Comparison of ENCODE assay signal across 11 mouse cellular contexts in the genomic region with DNA sequence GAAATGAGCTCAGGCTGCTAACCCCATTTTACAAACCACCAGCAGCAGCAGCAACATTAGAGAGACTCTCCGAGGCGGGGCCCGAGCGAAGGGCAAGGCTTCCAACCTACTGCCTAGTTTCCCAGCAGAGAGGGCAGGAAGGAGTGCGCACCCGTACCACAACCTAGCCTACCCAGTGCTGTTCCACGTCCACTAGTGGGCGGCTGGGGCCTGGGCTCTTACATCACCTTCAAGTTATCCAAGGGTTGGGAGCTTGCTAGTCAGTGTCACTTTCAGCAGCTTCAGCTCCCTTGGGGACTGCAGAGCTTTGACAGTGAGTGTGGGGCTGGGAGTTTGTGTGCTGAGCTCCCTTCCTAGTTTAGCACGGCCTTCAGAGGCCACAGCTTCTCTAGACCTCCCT. TPM values are rescaled to one million over a fixed set of nuclear protein-coding genes. Genes with fewer than 3 reads are reported as not detected.
A peak's percentile ranks its signal among the peaks of the same experiment; 100 is the strongest.
DNase-seq lines count a peak whose midpoint lies in the region; ATAC-seq lines count a peak whose summit lies in the region.
"Had no signal": no experiment of that assay in that cellular context is flagged by ENCODE, and none has a peak within 500 bp of the region (broad histone marks: within the 10 kb centered on the region; RNA-seq: fewer than 3 reads in every experiment).

No protein-coding gene starts in this region.

- WGBS in hindbrain, embryonic 15.5 days = 74% methylated on average over 9 of the region's 9 CpGs
- WGBS in hindbrain, embryonic 13.5 days = 91% methylated on average over 9 of the region's 9 CpGs
- WGBS in liver, embryonic 13.5 days (ENCODE audit: insufficient replicate concordance) = 27% methylated on average over 9 of the region's 9 CpGs
- 83% methylated on average over 9 of the region's 9 CpGs for WGBS in midbrain, embryonic 16.5 days

- H3K27ac ChIP-seq in hindbrain, embryonic 15.5 days (replicated peaks) = peak overlapping the region; percentile 34; the same call in 1 of the 2 replicates
- H3K27ac ChIP-seq in hindbrain, embryonic 13.5 days = no peak overlapping the region; the same call in 1 of the 2 replicates
- peak overlapping the region; percentile 99 for H3K27ac ChIP-seq in brown adipose tissue, adult 24 weeks (replicated peaks; ENCODE audit: low read depth, low read length)
- peak overlapping the region; percentile 80 for H3K27ac ChIP-seq in liver, embryonic 13.5 days
- H3K27ac ChIP-seq in midbrain, embryonic 16.5 days (ENCODE audit: low read length) = no peak overlapping the region

- peaks cover 13% of the 10 kb centered on the region for H3K4me1 ChIP-seq in hindbrain, embryonic 15.5 days (replicated peaks)
- peaks cover 21% of the 10 kb centered on the region for H3K4me1 ChIP-seq in hindbrain, embryonic 13.5 days (replicated peaks)
- peaks cover 25% of the 10 kb centered on the region for H3K4me1 ChIP-seq in brown adipose tissue, adult 24 weeks (ENCODE audit: control insufficient read depth, insufficient read depth, insufficient read length, low read length)
- peaks cover 61% of the 10 kb centered on the region for H3K4me1 ChIP-seq in liver, embryonic 13.5 days (replicated peaks)
- H3K4me1 ChIP-seq in midbrain, embryonic 16.5 days (ENCODE audit: control insufficient read depth, insufficient read depth, low read length) = no peaks in the 10 kb centered on the region

- H3K9ac ChIP-seq in hindbrain, embryonic 15.5 days = no peak overlapping the region
- no peak overlapping the region for H3K9ac ChIP-seq in hindbrain, embryonic 13.5 days
- H3K9ac ChIP-seq in liver, embryonic 13.5 days = peak overlapping the region; percentile 46; the same call in 1 of the 2 replicates
- no peak overlapping the region for H3K9ac ChIP-seq in midbrain, embryonic 16.5 days (ENCODE audit: low read depth, low read length)

- no peak overlapping the region for H3K4me2 ChIP-seq in hindbrain, embryonic 15.5 days
- no peak overlapping the region for H3K4me2 ChIP-seq in hindbrain, embryonic 13.5 days
- peak overlapping the region; percentile 9; the same call in 1 of the 2 replicates for H3K4me2 ChIP-seq in liver, embryonic 13.5 days
- H3K4me2 ChIP-seq in midbrain, embryonic 16.5 days (ENCODE audit: low read length) = no peak overlapping the region

- no peaks in the 10 kb centered on the region for H3K27me3 ChIP-seq in hindbrain, embryonic 15.5 days
- H3K27me3 ChIP-seq in hindbrain, embryonic 13.5 days = no peaks in the 10 kb centered on the region
- H3K27me3 ChIP-seq in liver, embryonic 13.5 days = no peaks in the 10 kb centered on the region
- H3K27me3 ChIP-seq in midbrain, embryonic 16.5 days (ENCODE audit: control insufficient read depth, insufficient read depth, low read depth, low read length) = no peaks in the 10 kb centered on the region

- no peak overlapping the region for H3K4me3 ChIP-seq in hindbrain, embryonic 15.5 days
- no peak overlapping the region for H3K4me3 ChIP-seq in hindbrain, embryonic 13.5 days
- peak overlapping the region; percentile 44 for H3K4me3 ChIP-seq in brown adipose tissue, adult 24 weeks (ENCODE audit: insufficient read depth, low read depth, low read length)
- H3K4me3 ChIP-seq in liver, embryonic 13.5 days (replicated peaks) = no peak overlapping the region
- no peak overlapping the region for H3K4me3 ChIP-seq in midbrain, embryonic 16.5 days (ENCODE audit: low read depth, low read length)

- H3K36me3 ChIP-seq in hindbrain, embryonic 15.5 days = no peaks in the 10 kb centered on the region
- H3K36me3 ChIP-seq in hindbrain, embryonic 13.5 days = no peaks in the 10 kb centered on the region
- no peaks in the 10 kb centered on the region for H3K36me3 ChIP-seq in liver, embryonic 13.5 days
- no peaks in the 10 kb centered on the region for H3K36me3 ChIP-seq in midbrain, embryonic 16.5 days (ENCODE audit: control insufficient read depth, insufficient read depth, low read length)

- H3K9me3 ChIP-seq in hindbrain, embryonic 15.5 days = no peaks in the 10 kb centered on the region
- no peaks in the 10 kb centered on the region for H3K9me3 ChIP-seq in hindbrain, embryonic 13.5 days
- no peaks in the 10 kb centered on the region for H3K9me3 ChIP-seq in liver, embryonic 13.5 days (replicated peaks)
- no peaks in the 10 kb centered on the region for H3K9me3 ChIP-seq in midbrain, embryonic 16.5 days (replicated peaks; ENCODE audit: control insufficient read depth, low read length, poor library complexity, severe bottlenecking)

- peak; percentile 54 for DNase-seq in heart, postnatal 4 days
- DNase-seq in liver, embryonic 13.5 days = no peak
- DNase-seq in thymus, postnatal 0 days (ENCODE audit: low spot score) = no peak
- DNase-seq in thymus, postnatal 14 days = no peak
- DNase-seq: thymus, postnatal 4 days had no signal

- ATAC-seq in hindbrain, embryonic 15.5 days (ENCODE audit: low FRiP score, low read depth) = no peak
- no peak for ATAC-seq in hindbrain, embryonic 13.5 days (ENCODE audit: low FRiP score)
- ATAC-seq in liver, embryonic 13.5 days (ENCODE audit: low read depth) = no peak
- no peak for ATAC-seq in midbrain, embryonic 16.5 days

RNA-seq across cellular contexts. Expression of a gene that starts 8.4 kb away (rescaled TPM):
- polyA plus RNA-seq in hindbrain, embryonic 15.5 days (2015; fragmentation: Nextera tagmentation; extraction: Ambion mirVana) = 70.7 and 75.3 TPM in 2 replicates
- 72.2 and 78.9 TPM in 2 replicates for polyA plus RNA-seq in hindbrain, embryonic 13.5 days (2015; fragmentation: Nextera tagmentation; extraction: Ambion mirVana)
- 75.5 and 80.4 TPM in 2 replicates for polyA plus RNA-seq in brown adipose tissue, adult 24 weeks (2012; ENCODE audit: insufficient read depth, insufficient read length, missing spikeins)
- total RNA-seq in heart, postnatal 4 days (2021) = 100 to 1,000 TPM; 317 to 343 TPM
- 69.4 and 79.4 TPM in 2 replicates for polyA plus RNA-seq in liver, embryonic 13.5 days (2015; fragmentation: Nextera tagmentation; extraction: Ambion mirVana)
- polyA plus RNA-seq in thymus, postnatal 0 days (2015; fragmentation: Nextera tagmentation; extraction: Ambion mirVana) = 43.6 and 50.0 TPM in 2 replicates
- polyA plus RNA-seq in midbrain, embryonic 16.5 days (2015; fragmentation: Nextera tagmentation; extraction: Ambion mirVana) = 62.0 and 64.4 TPM in 2 replicates

RNA-seq across cellular contexts. Expression of a gene that starts 15.0 kb away (rescaled TPM):
- not detected in 2 replicates for polyA plus RNA-seq in hindbrain, embryonic 15.5 days (2015; fragmentation: Nextera tagmentation; extraction: Ambion mirVana)
- polyA plus RNA-seq in hindbrain, embryonic 13.5 days (2015; fragmentation: Nextera tagmentation; extraction: Ambion mirVana) = not detected in 2 replicates
- not detected in 2 replicates for polyA plus RNA-seq in brown adipose tissue, adult 24 weeks (2012; ENCODE audit: insufficient read depth, insufficient read length, missing spikeins)
- total RNA-seq in heart, postnatal 4 days (2021) = not detected
- not detected in 2 replicates for polyA plus RNA-seq in liver, embryonic 13.5 days (2015; fragmentation: Nextera tagmentation; extraction: Ambion mirVana)
- polyA plus RNA-seq in thymus, postnatal 0 days (2015; fragmentation: Nextera tagmentation; extraction: Ambion mirVana) = not detected in 2 replicates
- 0.30 TPM in 1 of 2 replicates, not detected in the other for polyA plus RNA-seq in midbrain, embryonic 16.5 days (2015; fragmentation: Nextera tagmentation; extraction: Ambion mirVana)
- polyA plus RNA-seq: brain, embryonic 14.5 days; neural tube, embryonic 14.5 days had no signal

RNA-seq across cellular contexts. Expression of a gene that starts 32.8 kb away (rescaled TPM):
- polyA plus RNA-seq in hindbrain, embryonic 15.5 days (2015; fragmentation: Nextera tagmentation; extraction: Ambion mirVana) = 6.1 and 6.6 TPM in 2 replicates
- polyA plus RNA-seq in hindbrain, embryonic 13.5 days (2015; fragmentation: Nextera tagmentation; extraction: Ambion mirVana) = 6.8 and 7.0 TPM in 2 replicates
- 2,029 and 2,407 TPM in 2 replicates for polyA plus RNA-seq in brown adipose tissue, adult 24 weeks (2012; ENCODE audit: insufficient read depth, insufficient read length, missing spikeins)
- total RNA-seq in heart, postnatal 4 days (2021) = 10 to 100 TPM; 23.9 to 25.4 TPM
- polyA plus RNA-seq in liver, embryonic 13.5 days (2015; fragmentation: Nextera tagmentation; extraction: Ambion mirVana) = 30.9 and 32.7 TPM in 2 replicates
- 14.7 and 14.9 TPM in 2 replicates for polyA plus RNA-seq in thymus, postnatal 0 days (2015; fragmentation: Nextera tagmentation; extraction: Ambion mirVana)
- polyA plus RNA-seq in midbrain, embryonic 16.5 days (2015; fragmentation: Nextera tagmentation; extraction: Ambion mirVana) = 4.0 and 4.1 TPM in 2 replicates

RNA-seq across cellular contexts. Expression of a gene that starts 54.9 kb away (rescaled TPM):
- 16.3 and 18.2 TPM in 2 replicates for polyA plus RNA-seq in hindbrain, embryonic 15.5 days (2015; fragmentation: Nextera tagmentation; extraction: Ambion mirVana)
- 17.5 and 19.2 TPM in 2 replicates for polyA plus RNA-seq in hindbrain, embryonic 13.5 days (2015; fragmentation: Nextera tagmentation; extraction: Ambion mirVana)
- 5.6 and 8.9 TPM in 2 replicates for polyA plus RNA-seq in brown adipose tissue, adult 24 weeks (2012; ENCODE audit: insufficient read depth, insufficient read length, missing spikeins)
- 10 to 100 TPM; 55.3 to 62.3 TPM for total RNA-seq in heart, postnatal 4 days (2021)
- polyA plus RNA-seq in liver, embryonic 13.5 days (2015; fragmentation: Nextera tagmentation; extraction: Ambion mirVana) = 1.5 and 1.6 TPM in 2 replicates
- 44.3 and 54.9 TPM in 2 replicates for polyA plus RNA-seq in thymus, postnatal 0 days (2015; fragmentation: Nextera tagmentation; extraction: Ambion mirVana)
- 10.7 and 11.4 TPM in 2 replicates for polyA plus RNA-seq in midbrain, embryonic 16.5 days (2015; fragmentation: Nextera tagmentation; extraction: Ambion mirVana)

RNA-seq across cellular contexts. Expression of a gene that starts 56.9 kb away (rescaled TPM):
- polyA plus RNA-seq in hindbrain, embryonic 15.5 days (2015; fragmentation: Nextera tagmentation; extraction: Ambion mirVana) = 138 and 152 TPM in 2 replicates
- polyA plus RNA-seq in hindbrain, embryonic 13.5 days (2015; fragmentation: Nextera tagmentation; extraction: Ambion mirVana) = 109 and 117 TPM in 2 replicates
- polyA plus RNA-seq in brown adipose tissue, adult 24 weeks (2012; ENCODE audit: insufficient read depth, insufficient read length, missing spikeins) = 24.4 and 49.4 TPM in 2 replicates
- 1 to 10 TPM; 6.1 to 7.0 TPM for total RNA-seq in heart, postnatal 4 days (2021)
- 2.1 and 2.3 TPM in 2 replicates for polyA plus RNA-seq in liver, embryonic 13.5 days (2015; fragmentation: Nextera tagmentation; extraction: Ambion mirVana)
- polyA plus RNA-seq in thymus, postnatal 0 days (2015; fragmentation: Nextera tagmentation; extraction: Ambion mirVana) = 11.9 and 12.2 TPM in 2 replicates
- 153 and 155 TPM in 2 replicates for polyA plus RNA-seq in midbrain, embryonic 16.5 days (2015; fragmentation: Nextera tagmentation; extraction: Ambion mirVana)

Comparison
In these comparisons a context has a peak if more than half of its experiments do, and no peak if none do; other contexts are left out.
1. H3K27ac ChIP-seq: peak in hindbrain, embryonic 15.5 days (single experiment), brown adipose tissue, adult 24 weeks (single experiment) and liver, embryonic 13.5 days (single experiment); none in hindbrain, embryonic 13.5 days (single experiment) and midbrain, embryonic 16.5 days (single experiment).
2. RNA of a gene that starts 32.8 kb away (polyA plus RNA-seq): 2,029 to 2,407 TPM in brown adipose tissue, adult 24 weeks; 30.9 to 32.7 TPM in liver, embryonic 13.5 days, 14.7 to 14.9 TPM in thymus, postnatal 0 days, 6.8 to 7.0 TPM in hindbrain, embryonic 13.5 days, 6.1 to 6.6 TPM in hindbrain, embryonic 15.5 days and 4.0 to 4.1 TPM in midbrain, embryonic 16.5 days; every median in the first group is over 10 times any median in the second.